Comparison of ENCODE assay signal across 8 mouse cellular contexts in the genomic region with DNA sequence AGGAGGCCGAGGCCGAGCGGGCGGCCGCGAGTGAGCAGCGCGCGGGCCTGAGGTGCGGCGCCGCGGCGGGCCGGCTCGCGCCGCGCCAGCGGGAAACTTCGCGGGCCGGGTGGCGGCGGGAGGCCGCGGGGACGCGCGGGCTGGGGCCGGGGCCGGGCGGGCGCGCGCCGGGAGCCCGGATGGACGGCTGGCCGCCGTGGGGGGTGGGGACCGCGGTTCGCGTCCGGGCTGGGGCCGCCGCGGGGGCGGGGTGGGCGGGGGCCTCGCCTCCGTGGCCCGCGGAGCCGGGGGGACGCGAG. TPM values are rescaled to one million over a fixed set of nuclear protein-coding genes. Genes with fewer than 3 reads are reported as not detected.
DNase-seq lines count a peak whose midpoint lies in the region; ATAC-seq and TF ChIP-seq lines count a peak whose summit lies in the region.

No protein-coding gene starts in this region.

- peak overlapping the region; percentile 99 for H3K4me3 ChIP-seq in heart, embryonic 12.5 days
- H3K4me3 ChIP-seq in ES-Bruce4 (ENCODE audit: low read depth, low read length): peak overlapping the region; percentile 98
- H3K4me3 ChIP-seq in forebrain, postnatal 0 days (ENCODE audit: low read depth, low read length): peak overlapping the region; percentile 90
- peak overlapping the region; percentile 55 for H3K4me3 ChIP-seq in macrophage (ENCODE audit: inconsistent target)

- no peak for TF ChIP-seq CTCF in ES-Bruce4 (IDR thresholded peaks at IDR 0.05; ENCODE audit: low read depth, low read length)
- no peak for TF ChIP-seq CTCF in forebrain, postnatal 0 days (IDR thresholded peaks at IDR 0.05; ENCODE audit: low read depth)

- peaks cover 49% of the 10 kb centered on the region for H3K79me2 ChIP-seq in macrophage (ENCODE audit: inconsistent target)

- H3K4me1 ChIP-seq in heart, embryonic 12.5 days (replicated peaks): peaks cover 40% of the 10 kb centered on the region
- peaks cover 5% of the 10 kb centered on the region for H3K4me1 ChIP-seq in ES-Bruce4 (ENCODE audit: control insufficient read depth, insufficient read depth, low read length)
- H3K4me1 ChIP-seq in forebrain, postnatal 0 days (ENCODE audit: insufficient read depth): peaks cover 30% of the 10 kb centered on the region

- DNase-seq in heart, adult 8-10 months (ENCODE audit: low spot score): no peak
- DNase-seq in forebrain, postnatal 0 days: no peak
- no peak for DNase-seq in frontal cortex, postnatal 10 days (ENCODE audit: low spot score in 2 of 2)
- no peak for DNase-seq in frontal cortex, postnatal 36 days (ENCODE audit: low spot score in 2 of 2)
- DNase-seq in cerebellum, adult 9-10 months: no peak

- WGBS in heart, embryonic 12.5 days: 3% methylated on average over 57 of the region's 58 CpGs
- WGBS in forebrain, postnatal 0 days: under 1% methylated on average over 38 of the region's 58 CpGs
- WGBS in macrophage (ENCODE audit: missing documents): 0% methylated on average over 11 of the region's 58 CpGs

- H3K9ac ChIP-seq in heart, embryonic 12.5 days: peak overlapping the region; percentile 97
- peak overlapping the region; percentile 94 for H3K9ac ChIP-seq in ES-Bruce4 (ENCODE audit: low read depth, poor library complexity, severe bottlenecking)
- peak overlapping the region; percentile 86 for H3K9ac ChIP-seq in forebrain, postnatal 0 days

- H3K4me2 ChIP-seq in heart, embryonic 12.5 days: peak overlapping the region; percentile 91
- peak overlapping the region; percentile 87 for H3K4me2 ChIP-seq in forebrain, postnatal 0 days (ENCODE audit: low read depth)

- TF ChIP-seq POLR2A in ES-Bruce4 (IDR thresholded peaks at IDR 0.05; ENCODE audit: insufficient read depth, low read length): no peak

- H3K9me3 ChIP-seq in heart, embryonic 12.5 days (replicated peaks): no peaks in the 10 kb centered on the region
- H3K9me3 ChIP-seq in ES-Bruce4 (replicated peaks; ENCODE audit: control insufficient read depth, insufficient read depth, low read length, poor library complexity, severe bottlenecking): no peaks in the 10 kb centered on the region
- no peaks in the 10 kb centered on the region for H3K9me3 ChIP-seq in forebrain, postnatal 0 days (ENCODE audit: low read length)

- peak; percentile 82 for ATAC-seq in heart, embryonic 12.5 days (ENCODE audit: insufficient number of reproducible peaks, low FRiP score)
- ATAC-seq in forebrain, postnatal 0 days: no peak

- 0 out of 2 replicates have a peak, but pooled peaks cover 3% of the 10 kb centered on the region for H3K36me3 ChIP-seq in heart, embryonic 12.5 days
- peaks cover 6% of the 10 kb centered on the region; the same call in 1 of the 2 replicates for H3K36me3 ChIP-seq in ES-Bruce4 (ENCODE audit: control insufficient read depth, insufficient read depth, low read length, poor library complexity, severe bottlenecking)
- H3K36me3 ChIP-seq in forebrain, postnatal 0 days (ENCODE audit: insufficient read depth): no peaks in the 10 kb centered on the region
- no peaks in the 10 kb centered on the region for H3K36me3 ChIP-seq in macrophage (ENCODE audit: inconsistent target)

- no peak for TF ChIP-seq EP300 in ES-Bruce4 (IDR thresholded peaks at IDR 0.05; ENCODE audit: insufficient read depth, low read depth, low read length)

- H3K27me3 ChIP-seq in heart, embryonic 12.5 days (replicated peaks): no peaks in the 10 kb centered on the region
- H3K27me3 ChIP-seq in ES-Bruce4 (ENCODE audit: control insufficient read depth, insufficient read depth, low read length, poor library complexity, severe bottlenecking): no peaks in the 10 kb centered on the region
- no peaks in the 10 kb centered on the region for H3K27me3 ChIP-seq in forebrain, postnatal 0 days (ENCODE audit: insufficient read depth, low read length)

- peak overlapping the region; percentile 95 for H3K27ac ChIP-seq in heart, embryonic 12.5 days (ENCODE audit: poor library complexity, severe bottlenecking)
- H3K27ac ChIP-seq in ES-Bruce4 (ENCODE audit: insufficient read depth, low read length) (peak overlapping the region; percentile 64; the same call in 1 of the 2 replicates), macrophage (no peak overlapping the region)
- peak overlapping the region; percentile 95 for H3K27ac ChIP-seq in forebrain, postnatal 0 days (ENCODE audit: low read depth, low read length)

RNA-seq across cellular contexts. Expression of a gene that starts 4.5 kb away (rescaled TPM):
- 397 and 414 TPM in 2 replicates for polyA plus RNA-seq in heart, embryonic 12.5 days (2016; fragmentation: Nextera tagmentation; extraction: Ambion mirVana)
- 100 to 1,000 TPM; 398 to 437 (median 405) TPM for total RNA-seq in heart, adult 8-10 months (2022)
- polyA plus RNA-seq in ES-Bruce4 (2011; ENCODE audit: insufficient read depth, insufficient read length, low read depth, missing spikeins) (826 and 830 TPM in 2 replicates), macrophage (2018) (277 to 288 TPM (median 280 TPM) in 3 replicates)
- 839 and 1,100 TPM in 2 replicates for total RNA-seq in forebrain, postnatal 0 days (2014; rRNA removed)
- 368 and 388 TPM in 2 replicates for polyA plus RNA-seq in forebrain, postnatal 0 days (2015; fragmentation: Nextera tagmentation; extraction: Ambion mirVana)
- 100 to 1,000 TPM; 198 to 701 (median 264) TPM for total RNA-seq in macrophage (2018; cell fraction: chromatin; rRNA removed)
- 100 to 1,000 TPM; 187 to 346 (median 253) TPM for total RNA-seq in macrophage (2018; cell fraction: cytosol; rRNA removed)
- total RNA-seq in macrophage (2018; cell fraction: nucleus; rRNA removed): 100 to 1,000 TPM; 233 to 492 (median 290) TPM
